Mouse (Mus musculus) heart, postnatal 0 days (tissue): ENCODE data around the gene Atp6v1e2. TPM values are rescaled to one million over a fixed set of nuclear protein-coding genes. Genes with fewer than 3 reads are reported as not detected.

Source experiments
- ATAC-seq: fragments of 200-750 bp; cut with Nextera tagmentation; 2 replicates; pipeline ENCODE4 v1.8.0; 2017; ENCODE audit warnings: low read depth, moderate number of reproducible peaks, moderate library complexity; ENCODE audit not compliant: insufficient read depth
- DNase-seq: peaks from one replicate; pipeline ENCODE4 v3.0.0-alpha.2; 2016; ENCODE audit warnings: low spot score
- H3K27ac ChIP-seq: fragments of 300-500 bp; sonication (generic); 2 replicates; pipeline ENCODE4 v1.5.1; 2014; ENCODE audit warnings: low read depth, mild to moderate bottlenecking
- H3K27me3 ChIP-seq: fragments of 300-500 bp; sonication (generic); 2 replicates; pipeline ENCODE4 v1.6.1; 2014; ENCODE audit warnings: low read length, mixed read lengths; ENCODE audit not compliant: control insufficient read depth, insufficient read depth
- H3K36me3 ChIP-seq: fragments of 300-500 bp; sonication (generic); replicated peaks from 2 replicates; pipeline ENCODE4 v1.6.1; 2014; ENCODE audit warnings: low read length, mixed read lengths; ENCODE audit not compliant: control insufficient read depth, insufficient read depth
- H3K4me1 ChIP-seq: fragments of 300-500 bp; sonication (generic); 2 replicates; pipeline ENCODE4 v1.6.1; 2014; ENCODE audit warnings: antibody characterized with exemption; ENCODE audit not compliant: control insufficient read depth, insufficient read depth
- H3K4me2 ChIP-seq: fragments of 300-500 bp; sonication (generic); 2 replicates; pipeline ENCODE4 v1.6.1; 2014; ENCODE audit warnings: low read depth, mild to moderate bottlenecking, low read length, moderate library complexity
- H3K4me3 ChIP-seq: fragments of 300-500 bp; sonication (generic); 2 replicates; pipeline ENCODE4 v1.5.1; 2014; ENCODE audit warnings: low read depth, low read length
- H3K9ac ChIP-seq: fragments of 300-500 bp; sonication (generic); replicated peaks from 2 replicates; pipeline ENCODE4 v1.6.1; 2014; ENCODE audit warnings: low read depth, low read length, mixed read lengths
- H3K9me3 ChIP-seq: fragments of 300-500 bp; sonication (generic); replicated peaks from 2 replicates; pipeline ENCODE4 v1.6.1; 2016; ENCODE audit warnings: low read length; ENCODE audit not compliant: control insufficient read depth
- CTCF ChIP-seq: IDR thresholded peaks from 2 replicates; pipeline ENCODE4 v1.5.1; 2016; ENCODE audit warnings: antibody characterized with exemption, control low read depth, low read depth
- EP300 ChIP-seq: IDR thresholded peaks from 2 replicates; pipeline ENCODE4 v1.6.1; 2016; ENCODE audit warnings: antibody characterized with exemption, low read depth
- WGBS: fragments of 180-500 bp; shearing (Covaris S2); extraction: QIAGEN DNeasy Blood & Tissue Kit; methylation state at CpG from one replicate; pipeline ENCODE4 v1.1.7; 2014; 5-methylcytosine and 5-hydroxymethylcytosine counted together
- polyA plus RNA-seq: library from polyadenylated mRNA; unstranded; fragments of >200 nt; fragmentation: Nextera tagmentation; extraction: Ambion mirVana; gene quantifications from 2 replicates; pipeline ENCODE4 v1.2.1, GENCODE M21; 2015
- total RNA-seq: library from RNA; depleted of rRNA; stranded (reverse); fragments of >200 nt; gene quantifications from 2 replicates; pipeline ENCODE4 v1.2.3, GENCODE M21; 2014; ENCODE audit warnings: low replicate concordance; rRNA removed

The Atp6v1e2 gene
- total and polyA plus RNA-seq, 2 experiments from 2014 or later = not detected

DNA sequence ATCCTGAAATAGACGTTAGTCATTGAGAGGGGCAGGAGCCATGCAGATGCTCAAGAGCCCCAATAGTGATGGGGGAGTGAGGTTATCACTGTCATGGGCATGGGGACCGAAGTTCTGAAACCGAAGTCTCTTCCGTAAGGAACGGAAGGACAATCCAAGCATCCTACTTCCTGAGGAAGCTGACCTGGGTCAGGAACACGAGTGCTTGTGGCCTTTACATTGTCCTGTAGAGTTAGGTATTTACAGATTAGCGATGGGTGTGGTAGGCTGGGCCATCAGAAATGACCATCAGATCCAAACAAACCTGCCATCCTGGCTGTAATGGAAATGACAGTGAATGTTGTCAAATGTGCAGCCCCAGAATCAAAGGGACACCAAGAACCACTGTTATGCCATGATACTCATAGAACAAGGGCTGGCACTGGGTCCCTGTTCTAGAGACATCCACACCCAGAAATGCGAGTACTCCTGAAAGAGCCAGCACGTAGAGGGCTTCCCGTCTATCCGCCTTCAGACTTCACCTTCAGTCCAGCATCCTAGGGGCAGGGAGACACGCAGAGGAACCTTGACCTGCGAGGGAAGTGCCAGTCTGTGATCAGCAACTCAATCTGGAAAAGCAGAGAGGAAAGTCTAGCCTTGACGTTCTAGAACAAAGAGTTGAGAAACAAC is 45.2 kb downstream of the Atp6v1e2 start:
- Histone ChIP-seq H3K9ac (no peak overlapping the region), H3K4me2 (no peak overlapping the region), H3K9me3 (no peaks in the 10 kb centered on the region), H3K4me1 (peaks cover 11% of the 10 kb centered on the region), H3K36me3 (no peaks in the 10 kb centered on the region), H3K27ac (no peak overlapping the region), H3K27me3 (no peaks in the 10 kb centered on the region; the same call in none of the 2 replicates), H3K4me3 (no peak overlapping the region)
- ATAC-seq = no peak
- no peak for TF ChIP-seq CTCF
- TF ChIP-seq EP300 = no peak
- no peak for DNase-seq
- 84% methylated on average over 14 of the region's 14 CpGs for WGBS

GRCm38 (mm10) chr17:86900564-86900963 is 47.1 kb downstream of the Atp6v1e2 start:
- Histone ChIP-seq H3K4me2 (no peak overlapping the region), H3K27me3 (no peaks in the 10 kb centered on the region), H3K9ac (no peak overlapping the region), H3K36me3 (no peaks in the 10 kb centered on the region), H3K4me3 (no peak overlapping the region), H3K9me3 (no peaks in the 10 kb centered on the region), H3K27ac (no peak overlapping the region), H3K4me1 (peaks cover 6% of the 10 kb centered on the region)
- ATAC-seq (no peak), DNase-seq (no peak)
- TF ChIP-seq CTCF = no peak
- no peak for TF ChIP-seq EP300
- WGBS = 79% methylated on average over 5 of the region's 5 CpGs

GRCm38 (mm10) chr17:86899821-86900220 is 47.9 kb downstream of the Atp6v1e2 start:
- no peak overlapping the region for H3K4me3 ChIP-seq
- peaks cover under 1% of the 10 kb centered on the region; the same call in 1 of the 2 replicates for H3K4me1 ChIP-seq
- H3K9me3 ChIP-seq = no peaks in the 10 kb centered on the region
- no peak for TF ChIP-seq EP300
- no peak for TF ChIP-seq CTCF
- H3K9ac ChIP-seq = no peak overlapping the region
- no peak overlapping the region for H3K27ac ChIP-seq
- no peak for DNase-seq
- no peak for ATAC-seq
- H3K36me3 ChIP-seq = no peaks in the 10 kb centered on the region
- H3K4me2 ChIP-seq = no peak overlapping the region
- no peaks in the 10 kb centered on the region for H3K27me3 ChIP-seq
- WGBS = 67% methylated on average over 5 of the region's 5 CpGs

DNA sequence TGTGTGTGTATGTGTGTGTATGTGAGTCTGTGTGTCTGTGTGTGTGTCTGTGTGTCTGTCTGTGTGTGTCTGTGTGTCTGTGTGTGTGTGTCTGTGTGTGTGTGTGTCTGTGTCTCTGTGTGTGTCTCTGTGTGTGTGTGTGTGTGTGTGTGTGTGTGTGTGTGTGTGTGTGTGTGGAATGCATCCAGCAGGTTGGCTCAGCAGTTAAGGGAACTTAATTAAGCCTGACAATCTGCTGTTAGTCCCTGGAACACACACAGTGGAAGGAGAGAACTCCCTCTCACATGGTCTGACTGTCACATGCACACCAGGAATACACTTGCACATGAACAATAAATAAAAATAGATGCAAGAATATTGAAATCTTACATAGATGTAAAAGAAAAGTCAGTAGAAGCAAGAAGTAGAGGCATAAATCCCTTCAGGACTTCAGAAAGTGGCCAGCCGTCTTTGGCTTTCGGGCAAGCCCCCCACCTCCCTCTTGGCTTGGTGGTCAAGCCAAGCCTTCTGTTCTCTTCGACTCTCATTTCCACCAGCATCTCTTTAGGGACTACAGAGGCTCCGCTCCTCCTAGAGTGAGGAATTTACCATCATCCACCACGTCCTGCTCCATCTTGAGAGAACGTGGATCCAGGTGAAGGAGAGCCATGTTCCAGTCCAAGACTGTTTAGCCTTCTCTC is 50.1 kb downstream of the Atp6v1e2 start:
- no peak overlapping the region for H3K4me2 ChIP-seq
- no peak for TF ChIP-seq EP300
- no peak for TF ChIP-seq CTCF
- H3K27me3 ChIP-seq = no peaks in the 10 kb centered on the region
- no peak for DNase-seq
- H3K4me1 ChIP-seq = no peaks in the 10 kb centered on the region
- no peaks in the 10 kb centered on the region for H3K36me3 ChIP-seq
- H3K27ac ChIP-seq = no peak overlapping the region
- no peak overlapping the region for H3K4me3 ChIP-seq
- no peak overlapping the region for H3K9ac ChIP-seq
- no peak for ATAC-seq
- WGBS = 90% methylated on average over 6 of the region's 6 CpGs
- H3K9me3 ChIP-seq = no peaks in the 10 kb centered on the region

DNA sequence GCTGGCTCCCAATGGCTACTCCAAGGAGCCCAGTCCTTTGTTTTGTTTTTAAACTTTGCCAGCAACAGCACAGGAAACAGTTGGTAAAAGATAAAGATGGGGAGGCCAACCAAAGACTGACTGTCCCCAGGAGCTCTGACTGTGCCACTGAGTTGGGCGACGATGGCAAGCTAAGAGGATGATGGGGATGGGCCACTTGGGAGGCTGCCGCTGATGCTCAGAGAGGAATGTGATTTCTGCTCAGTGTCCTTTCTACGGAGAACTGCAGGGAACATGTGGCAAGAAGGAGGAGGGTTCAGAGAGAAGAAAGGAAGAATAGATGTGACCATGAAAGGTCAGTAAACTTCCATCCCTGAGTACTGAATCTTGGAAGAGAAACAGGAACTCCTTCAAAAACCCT is 52.5 kb downstream of the Atp6v1e2 start:
- Histone ChIP-seq H3K4me1 (no peaks in the 10 kb centered on the region), H3K9ac (no peak overlapping the region), H3K4me2 (no peak overlapping the region), H3K36me3 (no peaks in the 10 kb centered on the region), H3K4me3 (no peak overlapping the region), H3K9me3 (no peaks in the 10 kb centered on the region), H3K27me3 (no peaks in the 10 kb centered on the region), H3K27ac (no peak overlapping the region)
- ATAC-seq = no peak
- DNase-seq = no peak
- no peak for TF ChIP-seq CTCF
- TF ChIP-seq EP300 = no peak
- WGBS = 72% methylated on average over 4 of the region's 4 CpGs

Other genes with a start within 250 kb of the Atp6v1e2 start
- gene Epas1, start 194.2 kb downstream of the Atp6v1e2 start, total RNA-seq = 28.7 and 38.3 TPM in 2 replicates
- gene Epas1, start 194.2 kb downstream of the Atp6v1e2 start, polyA plus RNA-seq = 9.1 and 9.2 TPM in 2 replicates
- not detected in 2 replicates for gene Tmem247, start 30.5 kb downstream of the Atp6v1e2 start, total RNA-seq
- not detected in 2 replicates for gene Tmem247, start 30.5 kb downstream of the Atp6v1e2 start, polyA plus RNA-seq
- 67.4 and 74.6 TPM in 2 replicates for gene Rhoq, start 15.2 kb upstream of the Atp6v1e2 start, total RNA-seq
- 17.6 and 18.7 TPM in 2 replicates for gene Rhoq, start 15.2 kb upstream of the Atp6v1e2 start, polyA plus RNA-seq
- gene Pigf, start 77.5 kb upstream of the Atp6v1e2 start, total RNA-seq = 5.0 and 10.1 TPM in 2 replicates
- 9.0 and 12.2 TPM in 2 replicates for gene Pigf, start 77.5 kb upstream of the Atp6v1e2 start, polyA plus RNA-seq
- gene Cript, start 77.7 kb upstream of the Atp6v1e2 start, total RNA-seq = 34.7 and 40.0 TPM in 2 replicates
- 116 and 124 TPM in 2 replicates for gene Cript, start 77.7 kb upstream of the Atp6v1e2 start, polyA plus RNA-seq
- gene Socs5, start 159.8 kb upstream of the Atp6v1e2 start, total RNA-seq = 11.4 and 17.7 TPM in 2 replicates
- 7.3 and 7.9 TPM in 2 replicates for gene Socs5, start 159.8 kb upstream of the Atp6v1e2 start, polyA plus RNA-seq